Mouse (Mus musculus) T-helper 2 cell (primary cell): ENCODE data around the gene Xpc.

Source experiments
- in situ Hi-C: fragments of 300-600 bp; cut with MboI, MseI; formaldehyde crosslinking; loops from one replicate; pipeline ENCODE4 v1.15.1; 2025; ENCODE audit warnings: high pct_unique_total_duplicates

Gene Xpc

GRCm38 (mm10) chr6:91525544-91525943 is 9.9 kb upstream of the Xpc start:
- in situ Hi-C loops: no loop called here

- in situ Hi-C loops: no loop called here
These were observed 7.1 kb upstream of the Xpc start for GRCm38 (mm10) chr6:91522816-91523215.

DNA sequence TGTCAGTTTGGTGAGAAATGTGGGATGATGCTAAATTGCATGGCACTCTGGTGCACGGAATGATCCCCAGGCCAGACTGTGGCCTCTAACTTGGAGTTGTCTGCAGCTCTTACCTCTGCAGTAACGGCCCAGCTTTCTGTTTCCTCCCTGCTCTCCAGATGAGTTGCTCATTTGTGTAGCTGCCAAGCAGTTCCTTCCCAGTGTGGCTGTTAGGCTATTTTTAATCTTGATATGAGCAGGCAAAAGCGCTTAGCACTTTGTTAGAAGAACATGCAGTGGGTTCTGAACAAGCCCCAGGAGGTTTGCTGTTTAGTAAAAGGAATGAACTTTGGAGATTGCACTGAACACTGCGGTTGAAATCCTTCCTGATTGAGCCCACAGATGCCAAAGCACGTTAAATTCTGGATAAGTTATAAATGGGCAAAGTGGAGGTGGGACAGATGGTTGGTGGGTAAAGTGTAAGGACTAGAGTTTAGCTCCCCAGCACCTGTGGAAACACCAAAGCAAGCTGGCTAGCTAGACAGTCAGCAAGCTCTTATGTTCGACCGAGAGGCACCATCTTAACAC is 2.8 kb upstream of the Xpc start:
- in situ Hi-C loops: no loop called here

- in situ Hi-C loops: loop anchor here (5.0 kb wide), 2 partner anchors 43 to 228 kb away; partner anchors contain the start of genes Chchd4 and Tmem43
These were observed 838 bp downstream of the Xpc start for GRCm38 (mm10) chr6:91514737-91515362.

- in situ Hi-C loops: loop anchor here (5.0 kb wide), 2 partner anchors 42 to 227 kb away; partner anchors contain the start of genes Chchd4 and Tmem43
These were observed 1.6 kb downstream of the Xpc start for GRCm38 (mm10) chr6:91514135-91514534.

DNA sequence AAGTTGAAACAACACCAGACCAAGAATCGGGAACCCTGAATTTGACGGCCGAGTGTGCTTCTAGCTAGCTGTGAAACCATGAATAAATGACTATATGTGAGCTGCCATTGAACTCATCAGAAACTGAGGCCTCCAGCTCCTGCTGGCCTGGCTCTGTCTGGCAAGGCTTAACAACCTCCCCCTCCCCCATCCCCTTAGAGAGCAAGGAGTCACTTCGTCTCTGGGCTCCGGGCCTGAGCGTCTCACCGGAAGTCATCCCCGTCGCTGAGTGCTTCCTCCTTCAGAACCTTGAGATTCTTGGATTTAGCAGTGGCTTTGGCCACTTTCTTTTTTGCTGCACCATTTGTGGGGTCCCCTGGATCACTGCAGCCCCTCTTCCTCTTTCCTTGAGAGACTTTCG is 5.5 kb downstream of the Xpc start:
- in situ Hi-C loops: loop anchor here (5.0 kb wide), 2 partner anchors 38 to 223 kb away; partner anchors contain the start of genes Chchd4 and Tmem43

DNA sequence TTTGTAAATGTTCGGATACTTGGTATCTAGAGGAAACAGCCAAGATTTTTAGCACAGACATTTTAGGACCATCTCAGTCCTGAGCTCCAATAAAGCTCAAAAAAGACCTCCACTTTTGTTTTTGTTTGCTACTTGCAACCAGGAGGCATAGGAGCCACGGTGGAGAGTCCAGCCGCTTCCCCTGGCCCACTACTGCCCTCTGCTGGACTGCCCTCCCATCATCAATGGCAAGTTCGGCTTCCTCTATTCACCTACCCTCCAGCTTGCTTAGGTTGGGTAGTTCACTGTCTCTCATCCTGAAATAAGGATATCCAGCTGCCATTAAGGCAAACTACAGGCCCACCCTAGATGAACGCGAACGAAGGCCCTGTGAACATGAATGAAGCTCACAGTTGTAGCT is 6.4 kb downstream of the Xpc start:
- in situ Hi-C loops: no loop called here

- in situ Hi-C loops: no loop called here
These were observed 7.6 kb downstream of the Xpc start for GRCm38 (mm10) chr6:91508041-91508440.

GRCm38 (mm10) chr6:91506036-91506435 is 9.7 kb downstream of the Xpc start:
- in situ Hi-C loops: no loop called here

DNA sequence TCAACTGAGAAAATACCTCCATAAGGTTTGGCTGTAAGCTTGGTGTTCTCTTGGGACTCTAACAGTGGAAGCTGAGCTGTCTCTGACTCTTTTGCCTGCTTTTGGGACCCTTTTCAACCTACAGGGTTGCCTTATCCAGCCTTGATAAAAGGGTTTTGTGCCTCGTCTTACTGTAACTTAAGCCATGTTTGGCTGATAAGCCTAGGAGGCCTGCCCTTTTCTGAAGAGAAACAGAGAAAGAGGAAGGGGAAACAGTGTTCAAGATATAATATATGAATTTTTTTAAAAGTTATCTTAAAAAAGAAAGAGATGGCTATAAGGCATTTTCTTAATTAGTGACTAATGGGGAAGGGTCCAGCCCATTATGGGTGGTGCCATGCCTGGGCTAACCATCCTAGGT is 12.4 kb downstream of the Xpc start:
- in situ Hi-C loops: no loop called here

- in situ Hi-C loops: no loop called here
These were observed 21.2 kb downstream of the Xpc start for GRCm38 (mm10) chr6:91494526-91494925.

GRCm38 (mm10) chr6:91493053-91493452 is 22.6 kb downstream of the Xpc start:
- in situ Hi-C loops: no loop called here

DNA sequence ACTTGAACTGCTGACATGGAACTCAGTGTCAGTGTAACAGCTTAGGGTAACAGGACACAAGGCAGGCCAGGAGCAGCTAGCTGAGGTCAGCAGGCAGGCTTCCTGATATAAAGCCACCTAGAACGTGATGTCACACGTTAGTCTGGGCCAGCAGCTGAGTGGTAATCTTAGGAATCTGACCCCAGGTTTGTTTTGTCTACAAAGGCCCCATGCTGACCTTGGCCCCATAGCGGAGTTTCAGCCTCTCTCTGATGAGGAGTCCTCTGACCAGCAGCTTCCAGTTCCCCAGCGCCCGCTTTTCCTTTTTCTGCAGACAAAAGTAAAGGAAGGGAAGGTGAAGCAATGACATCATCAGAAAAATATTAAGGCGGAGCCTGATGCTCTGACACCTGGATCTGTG is 24.7 kb downstream of the Xpc start:
- in situ Hi-C loops: no loop called here

GRCm38 (mm10) chr6:91489872-91490271 is 25.8 kb downstream of the Xpc start:
- in situ Hi-C loops: no loop called here

DNA sequence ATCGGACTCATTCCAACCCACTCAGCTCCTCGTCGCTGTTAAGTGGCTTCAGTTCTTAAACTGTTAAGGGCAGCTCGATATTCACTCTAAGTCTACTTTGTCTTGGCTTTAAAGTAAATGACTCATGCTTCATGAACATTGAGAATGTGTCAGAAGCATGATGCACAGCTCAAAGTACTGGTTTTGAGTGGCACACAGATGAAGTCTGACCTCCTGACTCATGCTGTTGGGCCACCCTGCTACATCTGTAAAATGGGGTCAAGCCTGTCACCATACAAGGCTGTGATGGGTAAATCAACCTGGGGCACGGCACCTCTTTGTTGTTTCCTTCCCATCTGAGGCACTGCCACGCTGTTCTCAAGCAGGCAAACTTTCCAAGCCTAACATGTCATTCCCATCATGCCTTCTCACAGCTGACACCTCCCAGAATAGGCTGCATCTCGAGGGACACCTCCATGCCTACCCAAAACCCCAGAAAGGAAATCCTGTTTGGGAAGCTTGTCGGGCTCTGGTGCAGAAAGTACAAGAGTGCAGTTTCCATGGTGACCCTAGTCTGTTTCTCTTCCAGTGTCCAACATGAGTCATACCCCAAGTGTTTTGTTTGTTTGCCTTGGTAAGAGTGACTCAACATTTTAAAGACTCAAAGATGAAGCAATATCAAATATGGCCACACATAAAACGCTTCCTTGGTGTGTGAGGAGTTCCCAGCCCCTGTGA is 27.0 kb downstream of the Xpc start:
- in situ Hi-C loops: no loop called here

GRCm38 (mm10) chr6:91486736-91487453 is 28.8 kb downstream of the Xpc start:
- in situ Hi-C loops: no loop called here

DNA sequence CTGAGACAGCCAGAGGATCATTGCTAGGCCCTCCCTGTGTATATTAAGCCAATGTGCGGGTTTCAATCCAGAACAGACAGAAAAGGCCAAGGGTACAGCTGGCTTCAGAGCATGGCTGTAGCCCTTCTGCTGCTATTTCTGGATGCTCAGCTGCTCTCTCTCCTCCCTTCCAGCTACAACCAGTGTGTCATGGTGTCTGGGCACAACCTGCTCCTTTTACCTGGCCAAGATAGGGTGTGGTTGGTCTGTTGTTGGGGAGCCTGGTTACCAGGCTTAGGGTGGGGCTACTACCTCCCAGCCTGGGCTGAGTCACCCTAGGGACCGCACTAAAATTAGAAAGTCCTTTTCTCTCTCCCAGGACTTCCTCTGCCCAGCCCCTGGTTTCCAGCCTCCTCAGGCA is 32.3 kb downstream of the Xpc start:
- in situ Hi-C loops: no loop called here

GRCm38 (mm10) chr6:91476541-91476940 is 39.1 kb downstream of the Xpc start:
- in situ Hi-C loops: no loop called here

DNA sequence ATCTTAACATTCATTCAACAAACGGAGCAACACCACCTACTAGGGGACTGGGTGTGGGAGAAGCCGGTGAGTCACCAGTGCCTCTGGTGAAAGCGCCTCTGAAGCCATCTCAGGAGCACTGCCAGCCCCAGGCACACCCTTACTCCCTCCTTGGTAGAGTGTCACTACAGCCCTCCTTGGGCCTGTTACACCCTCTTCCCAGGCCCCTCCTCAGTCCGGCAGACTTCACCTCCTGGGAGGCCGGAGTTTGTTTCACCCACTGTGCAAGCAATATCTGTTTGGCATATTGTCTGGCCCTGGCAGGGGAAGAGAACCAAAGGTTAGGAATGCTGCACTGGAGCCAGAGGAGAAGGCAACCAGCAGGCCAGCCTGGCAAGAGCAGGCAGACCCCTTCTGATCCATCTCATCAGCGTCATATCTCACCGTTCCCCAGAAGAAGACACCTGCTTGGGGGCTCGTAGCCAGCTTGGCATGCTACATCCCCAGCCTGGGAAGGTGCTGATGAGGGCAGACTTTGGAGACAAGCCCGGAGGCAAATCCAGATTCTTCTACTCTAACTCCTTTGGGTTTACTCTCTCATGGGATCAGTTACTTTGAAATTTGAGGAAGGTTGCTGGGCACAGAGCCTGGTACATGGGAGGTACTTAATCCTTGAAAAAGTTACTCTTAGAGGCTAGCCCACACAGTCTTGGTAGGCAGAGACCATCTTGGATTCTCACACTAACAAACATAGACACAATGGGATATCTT is 41.1 kb downstream of the Xpc start:
- in situ Hi-C loops: loop anchor here (5.0 kb wide), 1 partner anchor 38 kb away; no protein-coding TSS in a partner anchor

GRCm38 (mm10) chr6:91473805-91474440 is 41.8 kb downstream of the Xpc start:
- in situ Hi-C loops: loop anchor here (5.0 kb wide), 1 partner anchor 38 kb away; no protein-coding TSS in a partner anchor
